Mouse (Mus musculus) erythroblast, embryonic 14.5 days (primary cell): ENCODE measurements around the gene Zfand2b. TPM values are rescaled to one million over a fixed set of nuclear protein-coding genes. Genes with fewer than 3 reads are reported as not detected.

ENCODE experiments used
- H3K27me3 ChIP-seq: 2 replicates; pipeline ENCODE4 v1.6.1; 2012; ENCODE audit warnings: inconsistent platforms; ENCODE audit not compliant: control insufficient read depth
- H3K36me3 ChIP-seq: 2 replicates; pipeline ENCODE4 v1.6.1; 2012; ENCODE audit warnings: mild to moderate bottlenecking, inconsistent platforms; ENCODE audit not compliant: control insufficient read depth
- H3K4me1 ChIP-seq: 2 replicates; pipeline ENCODE4 v1.6.1; 2012; ENCODE audit warnings: inconsistent platforms; ENCODE audit not compliant: control insufficient read depth
- H3K4me3 ChIP-seq: replicated peaks from 2 replicates; pipeline ENCODE3; 2012; ENCODE audit warnings: moderate library complexity, mild to moderate bottlenecking, inconsistent platforms
- H3K9me3 ChIP-seq: 2 replicates; pipeline ENCODE4 v1.6.1; 2012; ENCODE audit warnings: low read length, inconsistent platforms, mixed read lengths; ENCODE audit not compliant: control insufficient read depth
- GATA1 ChIP-seq: IDR thresholded peaks from 2 replicates; pipeline ENCODE4 v1.6.1; 2012; ENCODE audit warnings: low read length, inconsistent platforms, mixed read lengths
- TAL1 ChIP-seq: IDR thresholded peaks from 3 replicates; pipeline ENCODE4 v1.6.1; 2012; ENCODE audit warnings: low read length, inconsistent platforms, mixed read lengths
- polyA plus RNA-seq: library from polyadenylated mRNA; stranded (reverse); fragments of >175 nt; gene quantifications from 2 replicates; pipeline ENCODE4 v1.2.3, GENCODE M21; 2012

The Zfand2b gene
- polyA plus RNA-seq, 1 experiment = 6.7 TPM

GRCm38 (mm10) chr1:75182160-75182559 is 13.7 kb downstream of the Zfand2b start:
- TF ChIP-seq GATA1 (no peak), TAL1 (no peak)
- H3K36me3 ChIP-seq = peaks cover 89% of the 10 kb centered on the region
- H3K9me3 ChIP-seq = peaks cover 7% of the 10 kb centered on the region
- peaks cover 56% of the 10 kb centered on the region for H3K4me1 ChIP-seq
- no peaks in the 10 kb centered on the region; the same call in 1 of the 2 replicates for H3K27me3 ChIP-seq
- no peak overlapping the region for H3K4me3 ChIP-seq

GRCm38 (mm10) chr1:75185495-75185894 is 17.0 kb downstream of the Zfand2b start:
- H3K4me3 ChIP-seq = no peak overlapping the region
- no peak for TF ChIP-seq TAL1
- no peak for TF ChIP-seq GATA1
- H3K36me3 ChIP-seq = peaks cover 99% of the 10 kb centered on the region
- H3K27me3 ChIP-seq = no peaks in the 10 kb centered on the region; the same call in 1 of the 2 replicates
- peaks cover 7% of the 10 kb centered on the region for H3K9me3 ChIP-seq
- peaks cover 58% of the 10 kb centered on the region for H3K4me1 ChIP-seq

- no peak for TF ChIP-seq GATA1
- no peak for TF ChIP-seq TAL1
- H3K9me3 ChIP-seq = peaks cover 7% of the 10 kb centered on the region
- no peaks in the 10 kb centered on the region; the same call in 1 of the 2 replicates for H3K27me3 ChIP-seq
- H3K36me3 ChIP-seq = peaks cover 88% of the 10 kb centered on the region
- H3K4me3 ChIP-seq = no peak overlapping the region
- H3K4me1 ChIP-seq = peaks cover 52% of the 10 kb centered on the region
Measured at GRCm38 (mm10) chr1:75187126-75187525, 18.7 kb downstream of the Zfand2b start.

GRCm38 (mm10) chr1:75187914-75188483 is 19.6 kb downstream of the Zfand2b start:
- Histone ChIP-seq H3K36me3 (peaks cover 79% of the 10 kb centered on the region), H3K27me3 (no peaks in the 10 kb centered on the region), H3K4me3 (no peak overlapping the region), H3K4me1 (peaks cover 57% of the 10 kb centered on the region), H3K9me3 (no peaks in the 10 kb centered on the region)
- TF ChIP-seq GATA1 (no peak), TAL1 (no peak)

GRCm38 (mm10) chr1:75190577-75190976 is 22.1 kb downstream of the Zfand2b start:
- H3K27me3 ChIP-seq = no peaks in the 10 kb centered on the region
- no peak; the same call in 1 of the 2 replicates for TF ChIP-seq GATA1
- no peak for TF ChIP-seq TAL1
- H3K9me3 ChIP-seq = no peaks in the 10 kb centered on the region
- H3K36me3 ChIP-seq = peaks cover 64% of the 10 kb centered on the region
- peaks cover 58% of the 10 kb centered on the region for H3K4me1 ChIP-seq
- peak overlapping the region; percentile 92 for H3K4me3 ChIP-seq

- no peaks in the 10 kb centered on the region for H3K9me3 ChIP-seq
- peak overlapping the region; percentile 92 for H3K4me3 ChIP-seq
- H3K36me3 ChIP-seq = peaks cover 63% of the 10 kb centered on the region
- no peaks in the 10 kb centered on the region for H3K27me3 ChIP-seq
- peaks cover 56% of the 10 kb centered on the region for H3K4me1 ChIP-seq
- TF ChIP-seq GATA1 = no peak
- TF ChIP-seq TAL1 = no peak
Measured at GRCm38 (mm10) chr1:75191258-75191621, 22.8 kb downstream of the Zfand2b start.

- H3K9me3 ChIP-seq = no peaks in the 10 kb centered on the region
- H3K4me1 ChIP-seq = peaks cover 54% of the 10 kb centered on the region
- no peak for TF ChIP-seq GATA1
- TF ChIP-seq TAL1 = no peak
- H3K4me3 ChIP-seq = peak within 1 kb of the TSS; percentile 92
- no peaks in the 10 kb centered on the region for H3K27me3 ChIP-seq
- H3K36me3 ChIP-seq = peaks cover 63% of the 10 kb centered on the region
Measured at GRCm38 (mm10) chr1:75191622-75192402, 23.4 kb downstream of the Zfand2b start, which contains the start of the genes Ankzf1 and Atg9a. Ankzf1 (plus strand) TSS chr1:75192151. Atg9a (minus strand) TSS chr1:75192196.

GRCm38 (mm10) chr1:75192452-75192851 is 24.0 kb downstream of the Zfand2b start:
- H3K36me3 ChIP-seq = peaks cover 60% of the 10 kb centered on the region
- H3K4me3 ChIP-seq = peak overlapping the region; percentile 92
- TF ChIP-seq GATA1 (no peak), TAL1 (no peak)

GRCm38 (mm10) chr1:75201236-75201635 is 32.8 kb downstream of the Zfand2b start:
- no peaks in the 10 kb centered on the region for H3K27me3 ChIP-seq
- no peaks in the 10 kb centered on the region for H3K9me3 ChIP-seq
- TF ChIP-seq TAL1 = no peak
- no peak for TF ChIP-seq GATA1
- H3K4me3 ChIP-seq = no peak overlapping the region
- peaks cover 39% of the 10 kb centered on the region for H3K36me3 ChIP-seq
- no peaks in the 10 kb centered on the region for H3K4me1 ChIP-seq

More at GRCm38 (mm10) chr1:75192452-75192851, 24.0 kb downstream of the Zfand2b start:
- Histone ChIP-seq H3K9me3 (no peaks in the 10 kb centered on the region), H3K27me3 (no peaks in the 10 kb centered on the region), H3K4me1 (peaks cover 54% of the 10 kb centered on the region)
